Mouse (Mus musculus) testis, adult 2 months (tissue): ENCODE data around the gene Spdl1.

Experiments used
- CTCF ChIP-seq: fragments of 200-500 bp; IDR thresholded peaks from 2 replicates; pipeline ENCODE4 v1.5.1; 2012; ENCODE audit warnings: low read depth, mild to moderate bottlenecking, inconsistent platforms, low read length, moderate library complexity; ENCODE audit not compliant: control insufficient read depth, insufficient read depth, insufficient replicate concordance
- POLR2A ChIP-seq: fragments of 200-500 bp; IDR thresholded peaks from 2 replicates; pipeline ENCODE4 v1.6.1; 2012; ENCODE audit warnings: low read depth, mild to moderate bottlenecking, inconsistent platforms, low read length, moderate library complexity; ENCODE audit not compliant: control insufficient read depth

GRCm38 (mm10) chr11:34839051-34839450, 5.6 kb upstream of the Spdl1 start:
- TF ChIP-seq CTCF = no peak
- TF ChIP-seq POLR2A = no peak
